ENCODE assay signal across 15 mouse cellular contexts in genomic region chr5:66731302-66731697, GRCm38 (mm10). TPM values are rescaled to one million over a fixed set of nuclear protein-coding genes. Genes with fewer than 3 reads are reported as not detected.
A peak's percentile ranks its signal among the peaks of the same experiment; 100 is the strongest.
DNase-seq lines count a peak whose midpoint lies in the region; ATAC-seq lines count a peak whose summit lies in the region.
"Had no signal": no experiment of that assay in that cellular context is flagged by ENCODE, and none has a peak within 500 bp of the region (broad histone marks: within the 10 kb centered on the region; RNA-seq: fewer than 3 reads in every experiment).

No protein-coding gene starts in this region.

- peak; percentile 28; the same call in 1 of the 2 replicates for ATAC-seq in forebrain, embryonic 14.5 days
- ATAC-seq in hindbrain, embryonic 14.5 days (ENCODE audit: low FRiP score): peak; percentile 32; the same call in 1 of the 2 replicates
- ATAC-seq in midbrain, embryonic 14.5 days (ENCODE audit: low FRiP score, low TSS enrichment): no peak

- no peaks in the 10 kb centered on the region for H3K36me3 ChIP-seq in forebrain, embryonic 10.5 days (replicated peaks)
- no peaks in the 10 kb centered on the region for H3K36me3 ChIP-seq in forebrain, embryonic 14.5 days (ENCODE audit: control insufficient read depth, insufficient read depth, low read length)
- H3K36me3 ChIP-seq in hindbrain, embryonic 14.5 days (replicated peaks; ENCODE audit: control insufficient read depth, insufficient read depth): no peaks in the 10 kb centered on the region
- H3K36me3 ChIP-seq in midbrain, embryonic 14.5 days (ENCODE audit: control insufficient read depth, insufficient read depth, low read length): no peaks in the 10 kb centered on the region
- H3K36me3 ChIP-seq: intestine, embryonic 15.5 days; limb, embryonic 13.5 days had no signal

- H3K27ac ChIP-seq in forebrain, embryonic 10.5 days: peak overlapping the region; percentile 2; the same call in 1 of the 2 replicates
- no peak overlapping the region for H3K27ac ChIP-seq in forebrain, embryonic 14.5 days (ENCODE audit: low read depth, low read length)
- 0 out of 2 replicates have a peak overlapping the region, but pooled peaks have one; percentile 62 for H3K27ac ChIP-seq in hindbrain, embryonic 14.5 days
- peak overlapping the region; percentile 45; the same call in 1 of the 2 replicates for H3K27ac ChIP-seq in midbrain, embryonic 14.5 days (replicated peaks; ENCODE audit: low read depth, low read length)
- H3K27ac ChIP-seq: intestine, embryonic 15.5 days; limb, embryonic 13.5 days; liver, embryonic 14.5 days had no signal

- no peak overlapping the region for H3K9ac ChIP-seq in forebrain, embryonic 14.5 days (ENCODE audit: low read length)
- H3K9ac ChIP-seq in hindbrain, embryonic 14.5 days: no peak overlapping the region
- no peak overlapping the region for H3K9ac ChIP-seq in midbrain, embryonic 14.5 days (replicated peaks; ENCODE audit: low read length)
- H3K9ac ChIP-seq: intestine, embryonic 15.5 days; limb, embryonic 13.5 days; liver, embryonic 14.5 days had no signal

- H3K4me1 ChIP-seq in forebrain, embryonic 10.5 days: peaks cover 15% of the 10 kb centered on the region
- H3K4me1 ChIP-seq in forebrain, embryonic 14.5 days (ENCODE audit: control insufficient read depth, insufficient read depth, low read length): no peaks in the 10 kb centered on the region
- peaks cover 11% of the 10 kb centered on the region for H3K4me1 ChIP-seq in hindbrain, embryonic 14.5 days (replicated peaks; ENCODE audit: control insufficient read depth, insufficient read depth, low read length)
- H3K4me1 ChIP-seq in midbrain, embryonic 14.5 days (ENCODE audit: control insufficient read depth, insufficient read depth, low read length): peaks cover 10% of the 10 kb centered on the region; the same call in 1 of the 2 replicates
- H3K4me1 ChIP-seq: intestine, embryonic 15.5 days had no signal

- H3K4me2 ChIP-seq in forebrain, embryonic 14.5 days (ENCODE audit: low read length): no peak overlapping the region
- H3K4me2 ChIP-seq in hindbrain, embryonic 14.5 days (replicated peaks): peak overlapping the region; percentile 38; the same call in 1 of the 2 replicates
- H3K4me2 ChIP-seq in midbrain, embryonic 14.5 days (ENCODE audit: low read length): peak overlapping the region; percentile 29; the same call in 1 of the 2 replicates
- H3K4me2 ChIP-seq: heart, embryonic 11.5 days; intestine, embryonic 15.5 days; limb, embryonic 13.5 days had no signal

- no peaks in the 10 kb centered on the region for H3K27me3 ChIP-seq in forebrain, embryonic 10.5 days (ENCODE audit: poor library complexity, severe bottlenecking)
- H3K27me3 ChIP-seq in forebrain, embryonic 14.5 days (replicated peaks; ENCODE audit: control insufficient read depth, insufficient read depth, low read length): no peaks in the 10 kb centered on the region
- H3K27me3 ChIP-seq in hindbrain, embryonic 14.5 days (ENCODE audit: control insufficient read depth, insufficient read depth, low read length): no peaks in the 10 kb centered on the region
- H3K27me3 ChIP-seq in midbrain, embryonic 14.5 days (ENCODE audit: control insufficient read depth, insufficient read depth, low read length): no peaks in the 10 kb centered on the region
- H3K27me3 ChIP-seq: intestine, embryonic 15.5 days; limb, embryonic 13.5 days had no signal

- H3K4me3 ChIP-seq in forebrain, embryonic 10.5 days: no peak overlapping the region
- H3K4me3 ChIP-seq in forebrain, embryonic 14.5 days (ENCODE audit: low read depth, low read length): no peak overlapping the region
- no peak overlapping the region for H3K4me3 ChIP-seq in hindbrain, embryonic 14.5 days (replicated peaks; ENCODE audit: low read length)
- H3K4me3 ChIP-seq in midbrain, embryonic 14.5 days (replicated peaks; ENCODE audit: low read depth, low read length): no peak overlapping the region
- H3K4me3 ChIP-seq: intestine, embryonic 15.5 days; limb, embryonic 13.5 days had no signal

- intact Hi-C loops in gastrocnemius, postnatal 14 days (cut with DNase I; ENCODE audit: low total_unique reads): no loop called here

- 90% methylated on average over 1 of the region's 1 CpGs for WGBS in forebrain, embryonic 10.5 days
- WGBS in forebrain, embryonic 14.5 days: 24% methylated on average over 1 of the region's 1 CpGs
- WGBS in hindbrain, embryonic 14.5 days: 30% methylated on average over 1 of the region's 1 CpGs
- 34% methylated on average over 1 of the region's 1 CpGs for WGBS in midbrain, embryonic 14.5 days

- no peaks in the 10 kb centered on the region for H3K9me3 ChIP-seq in forebrain, embryonic 10.5 days
- no peaks in the 10 kb centered on the region for H3K9me3 ChIP-seq in forebrain, embryonic 14.5 days (replicated peaks; ENCODE audit: control insufficient read depth, low read length)
- no peaks in the 10 kb centered on the region for H3K9me3 ChIP-seq in hindbrain, embryonic 14.5 days (ENCODE audit: control insufficient read depth, low read length)
- no peaks in the 10 kb centered on the region for H3K9me3 ChIP-seq in midbrain, embryonic 14.5 days (ENCODE audit: control insufficient read depth, low read length)
- H3K9me3 ChIP-seq: intestine, embryonic 15.5 days; limb, embryonic 13.5 days had no signal

- no peak for DNase-seq in forebrain, embryonic 10.5 days (ENCODE audit: extremely low spot score, low spot score)
- no peak for DNase-seq in forebrain, embryonic 14.5 days (ENCODE audit: low spot score)
- no peak for DNase-seq in hindbrain, embryonic 14.5 days (ENCODE audit: low spot score)
- no peak for DNase-seq in midbrain, embryonic 14.5 days
- no peak for DNase-seq in gastrocnemius, postnatal 14 days
- DNase-seq in retina, embryonic 14.5 days (ENCODE audit: low spot score): no peak
- DNase-seq in right cerebral cortex, adult 2 months (ENCODE audit: low spot score in 2 of 2): no peak
- no peak for DNase-seq in gastrocnemius, postnatal 10 days
- DNase-seq: adrenal gland, postnatal 25 days; heart, postnatal 14 days; thymus, postnatal 25 days had no signal

RNA-seq across cellular contexts. Expression of gene Limch1, which starts 14.3 kb away (rescaled TPM):
- 26.6 and 28.3 TPM in 2 replicates for polyA plus RNA-seq in forebrain, embryonic 10.5 days (2016; fragmentation: Nextera tagmentation; extraction: Ambion mirVana)
- polyA plus RNA-seq in forebrain, embryonic 14.5 days (2014; fragmentation: Nextera tagmentation; extraction: Ambion mirVana): 55.6 and 77.6 TPM in 2 replicates
- 58.6 and 60.1 TPM in 2 replicates for polyA plus RNA-seq in hindbrain, embryonic 14.5 days (2014; fragmentation: Nextera tagmentation; extraction: Ambion mirVana)
- 53.6 and 56.5 TPM in 2 replicates for polyA plus RNA-seq in midbrain, embryonic 14.5 days (2014; fragmentation: Nextera tagmentation; extraction: Ambion mirVana)
- total RNA-seq in gastrocnemius, postnatal 14 days (2021): 100 to 1,000 TPM; 117 TPM
- 100 to 1,000 TPM; 166 to 172 TPM for total RNA-seq in gastrocnemius, postnatal 10 days (2021)

RNA-seq across cellular contexts. Expression of gene Uchl1, which starts 55.4 kb away (rescaled TPM):
- polyA plus RNA-seq in forebrain, embryonic 10.5 days (2016; fragmentation: Nextera tagmentation; extraction: Ambion mirVana): 202 and 227 TPM in 2 replicates
- polyA plus RNA-seq in forebrain, embryonic 14.5 days (2014; fragmentation: Nextera tagmentation; extraction: Ambion mirVana): 1,206 and 1,411 TPM in 2 replicates
- polyA plus RNA-seq in hindbrain, embryonic 14.5 days (2014; fragmentation: Nextera tagmentation; extraction: Ambion mirVana): 1,396 and 1,527 TPM in 2 replicates
- 1,445 and 1,876 TPM in 2 replicates for polyA plus RNA-seq in midbrain, embryonic 14.5 days (2014; fragmentation: Nextera tagmentation; extraction: Ambion mirVana)
- 10 to 100 TPM in 1 of 2 experiments, 1 to 10 TPM in 1; 9.8 to 14.2 TPM for total RNA-seq in gastrocnemius, postnatal 14 days (2021)
- total RNA-seq in gastrocnemius, postnatal 10 days (2021): 10 to 100 TPM; 15.0 to 18.4 TPM
